Mouse (Mus musculus) spleen, adult 2 months (tissue): ENCODE measurements around the gene Mrps23.

Source experiments
- CTCF ChIP-seq: fragments of 200-500 bp; IDR thresholded peaks from 2 replicates; pipeline ENCODE4 v1.5.1; 2011; ENCODE audit warnings: mild to moderate bottlenecking, inconsistent platforms; ENCODE audit not compliant: insufficient read depth, insufficient read length, insufficient replicate concordance; ENCODE audit errors: extremely low read depth
- POLR2A ChIP-seq: fragments of 200-500 bp; IDR thresholded peaks from 2 replicates; pipeline ENCODE4 v1.6.1; 2011; ENCODE audit warnings: low read depth, low read length, inconsistent platforms

DNA sequence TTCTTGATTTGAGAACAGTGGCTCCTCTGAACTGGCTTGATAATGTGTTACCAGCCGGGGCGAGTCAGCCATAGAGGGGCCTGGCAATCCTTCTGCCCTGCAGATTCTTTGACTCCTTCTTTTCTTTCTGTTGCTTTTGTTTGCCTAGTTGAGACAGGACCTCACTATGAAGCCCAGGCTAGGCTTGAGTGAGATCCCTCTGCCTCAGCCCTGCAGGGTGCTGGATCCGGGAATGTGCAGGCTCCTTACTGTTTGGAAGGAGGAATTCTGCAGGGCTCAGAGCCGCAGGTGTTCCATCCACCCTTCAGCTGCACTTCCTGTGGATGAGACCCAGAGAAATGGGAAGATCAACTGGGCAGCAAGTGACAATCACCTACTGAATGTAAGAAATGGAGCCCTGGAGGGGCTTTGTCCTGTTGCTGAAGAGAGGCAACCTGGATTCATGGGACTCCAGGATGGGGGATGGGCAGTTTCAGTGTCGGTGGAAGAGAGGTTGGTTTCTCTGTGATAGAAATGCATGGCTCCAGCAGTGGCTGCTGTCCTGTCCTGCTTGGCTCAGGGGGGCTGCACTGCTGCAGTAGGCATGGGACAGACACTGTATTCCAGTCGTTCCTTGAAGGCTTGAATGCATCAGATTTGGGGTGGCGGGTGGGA, 49.5 kb downstream of the Mrps23 start:
- TF ChIP-seq CTCF (no peak), POLR2A (no peak)
